Mouse (Mus musculus) midbrain, embryonic 15.5 days (tissue): ENCODE data around the gene Ddx46. TPM values are rescaled to one million over a fixed set of nuclear protein-coding genes. Genes with fewer than 3 reads are reported as not detected.
"Not testable (repeated sequence)": the region's sequence is repeated elsewhere in the genome, so short reads cannot be mapped to it uniquely, and the experiment has no call there.

Source experiments
- ATAC-seq: fragments of 200-750 bp; cut with Nextera tagmentation; replicated peaks from 2 replicates; pipeline ENCODE4 v1.8.0; 2017; ENCODE audit warnings: moderate TSS enrichment
- H3K27ac ChIP-seq: fragments of 300-500 bp; sonication (generic); 2 replicates; pipeline ENCODE4 v1.5.1; 2015; ENCODE audit warnings: mild to moderate bottlenecking, inconsistent platforms
- H3K27me3 ChIP-seq: fragments of 300-500 bp; sonication (generic); replicated peaks from 2 replicates; pipeline ENCODE4 v1.6.1; 2015; ENCODE audit warnings: inconsistent platforms
- H3K36me3 ChIP-seq: fragments of 300-500 bp; sonication (generic); replicated peaks from 2 replicates; pipeline ENCODE4 v1.6.1; 2015; ENCODE audit warnings: inconsistent platforms
- H3K4me1 ChIP-seq: fragments of 300-500 bp; sonication (generic); 2 replicates; pipeline ENCODE4 v1.6.1; 2015; ENCODE audit warnings: inconsistent platforms
- H3K4me2 ChIP-seq: fragments of 300-500 bp; sonication (generic); 2 replicates; pipeline ENCODE4 v1.6.1; 2015; ENCODE audit warnings: inconsistent platforms, mild to moderate bottlenecking, moderate library complexity
- H3K4me3 ChIP-seq: fragments of 300-500 bp; sonication (generic); 2 replicates; pipeline ENCODE4 v1.5.1; 2015; ENCODE audit warnings: mild to moderate bottlenecking, inconsistent platforms
- H3K9ac ChIP-seq: fragments of 300-500 bp; sonication (generic); 2 replicates; pipeline ENCODE4 v1.6.1; 2015; ENCODE audit warnings: mild to moderate bottlenecking, inconsistent platforms
- H3K9me3 ChIP-seq: fragments of 300-500 bp; sonication (generic); 2 replicates; pipeline ENCODE4 v1.6.1; 2016; ENCODE audit warnings: inconsistent platforms
- WGBS: fragments of 180-500 bp; shearing (Covaris S2); methylation state at CpG from one replicate; pipeline ENCODE4 v1.1.7; 2015; ENCODE audit warnings: mixed read lengths; 5-methylcytosine and 5-hydroxymethylcytosine counted together
- polyA plus RNA-seq: library from polyadenylated mRNA; unstranded; fragments of >200 nt; fragmentation: Nextera tagmentation; extraction: Ambion mirVana; gene quantifications from 2 replicates; pipeline ENCODE4 v1.2.1, GENCODE M21; 2015

Ddx46 gene
- polyA plus RNA-seq, 1 experiment from 2014 or later, result 27.2 TPM

- WGBS, result 94% methylated on average over 6 of the region's 6 CpGs
These were observed 16.2 kb downstream of the Ddx46 start for GRCm38 (mm10) chr13:55650980-55651379.

GRCm38 (mm10) chr13:55668550-55668949, 33.7 kb downstream of the Ddx46 start:
- Histone ChIP-seq H3K36me3 (peaks cover 81% of the 10 kb centered on the region), H3K27me3 (no peaks in the 10 kb centered on the region), H3K9ac (no peak overlapping the region), H3K4me2 (no peak overlapping the region), H3K27ac (no peak overlapping the region), H3K9me3 (no peaks in the 10 kb centered on the region), H3K4me1 (no peaks in the 10 kb centered on the region), H3K4me3 (no peak overlapping the region)
- WGBS, result 84% methylated on average over 6 of the region's 6 CpGs
- no peak for ATAC-seq

More at GRCm38 (mm10) chr13:55650980-55651379, 16.2 kb downstream of the Ddx46 start:
- Histone ChIP-seq H3K27ac (no peak overlapping the region), H3K4me1 (no peaks in the 10 kb centered on the region), H3K4me2 (no peak overlapping the region), H3K4me3 (no peak overlapping the region), H3K9ac (no peak overlapping the region), H3K9me3 (no peaks in the 10 kb centered on the region), H3K27me3 (no peaks in the 10 kb centered on the region), H3K36me3 (peaks cover 90% of the 10 kb centered on the region)
- no peak for ATAC-seq

- ATAC-seq, result no peak
- Histone ChIP-seq H3K4me2 (no peak overlapping the region), H3K9ac (no peak overlapping the region), H3K9me3 (no peaks in the 10 kb centered on the region), H3K4me1 (no peaks in the 10 kb centered on the region), H3K27me3 (no peaks in the 10 kb centered on the region), H3K27ac (no peak overlapping the region), H3K4me3 (no peak overlapping the region), H3K36me3 (peaks cover 76% of the 10 kb centered on the region)
- WGBS, result 91% methylated on average over 6 of the region's 6 CpGs
These were observed 37.9 kb downstream of the Ddx46 start for GRCm38 (mm10) chr13:55672711-55673110.

GRCm38 (mm10) chr13:55677364-55677763, 42.5 kb downstream of the Ddx46 start:
- Histone ChIP-seq H3K9me3 (no peaks in the 10 kb centered on the region), H3K4me3 (no peak overlapping the region), H3K4me2 (no peak overlapping the region), H3K9ac (no peak overlapping the region), H3K27me3 (no peaks in the 10 kb centered on the region), H3K4me1 (no peaks in the 10 kb centered on the region), H3K36me3 (peaks cover 70% of the 10 kb centered on the region), H3K27ac (no peak overlapping the region)
- WGBS, result 93% methylated on average over 8 of the region's 8 CpGs
- ATAC-seq, result no peak

- 93% methylated on average over 9 of the region's 9 CpGs for WGBS
- Histone ChIP-seq H3K27ac (no peak overlapping the region), H3K4me2 (no peak overlapping the region), H3K27me3 (no peaks in the 10 kb centered on the region), H3K4me3 (no peak overlapping the region), H3K9ac (no peak overlapping the region), H3K36me3 (peaks cover 34% of the 10 kb centered on the region), H3K9me3 (no peaks in the 10 kb centered on the region), H3K4me1 (no peaks in the 10 kb centered on the region)
- ATAC-seq, result no peak
These were observed 47.4 kb downstream of the Ddx46 start for GRCm38 (mm10) chr13:55682201-55682600.

- Histone ChIP-seq H3K36me3 (peaks cover 22% of the 10 kb centered on the region), H3K9me3 (no peaks in the 10 kb centered on the region), H3K4me2 (no peak overlapping the region), H3K4me1 (no peaks in the 10 kb centered on the region), H3K9ac (no peak overlapping the region), H3K27ac (no peak overlapping the region), H3K27me3 (no peaks in the 10 kb centered on the region), H3K4me3 (no peak overlapping the region)
- 94% methylated on average over 3 of the region's 3 CpGs for WGBS
- ATAC-seq, result no peak
These were observed 48.8 kb downstream of the Ddx46 start for GRCm38 (mm10) chr13:55683581-55683980.

GRCm38 (mm10) chr13:55686107-55686633, 51.3 kb downstream of the Ddx46 start:
- peak overlapping the region; percentile 14; the same call in 1 of the 2 replicates for H3K9ac ChIP-seq

GRCm38 (mm10) chr13:55687927-55688602, 53.2 kb downstream of the Ddx46 start:
- Histone ChIP-seq H3K9me3 (no peaks in the 10 kb centered on the region), H3K27me3 (no peaks in the 10 kb centered on the region), H3K36me3 (no peaks in the 10 kb centered on the region), H3K27ac (no peak overlapping the region), H3K4me3 (no peak overlapping the region), H3K9ac (no peak overlapping the region), H3K4me2 (no peak overlapping the region), H3K4me1 (peaks cover 5% of the 10 kb centered on the region)
- WGBS, result 13% methylated on average over 4 of the region's 4 CpGs
- ATAC-seq, result no peak

More at GRCm38 (mm10) chr13:55686107-55686633, 51.3 kb downstream of the Ddx46 start:
- Histone ChIP-seq H3K4me1 (no peaks in the 10 kb centered on the region), H3K27ac (0 out of 2 replicates have a peak overlapping the region, but pooled peaks have one; percentile 38), H3K4me2 (no peak overlapping the region), H3K9me3 (no peaks in the 10 kb centered on the region), H3K27me3 (no peaks in the 10 kb centered on the region), H3K4me3 (no peak overlapping the region), H3K36me3 (0 out of 2 replicates have a peak, but pooled peaks cover 6% of the 10 kb centered on the region)
- ATAC-seq, result peak; percentile 73; the same call in 1 of the 2 replicates
- 67% methylated on average over 9 of the region's 9 CpGs for WGBS

- Histone ChIP-seq H3K9ac (peak within 1 kb of the TSS; percentile 98), H3K4me3 (peak within 1 kb of the TSS; percentile 97), H3K27me3 (no peaks in the 10 kb centered on the region), H3K36me3 (no peaks in the 10 kb centered on the region), H3K9me3 (no peaks in the 10 kb centered on the region), H3K4me2 (peak within 1 kb of the TSS; percentile 73), H3K4me1 (peaks cover 29% of the 10 kb centered on the region), H3K27ac (peak within 1 kb of the TSS; percentile 98)
- peak; percentile 97 for ATAC-seq
- WGBS, result 2% methylated on average over 46 of the region's 51 CpGs
These were observed 57.9 kb downstream of the Ddx46 start, which contains the start of gene B230219D22Rik for GRCm38 (mm10) chr13:55692535-55693242. B230219D22Rik (plus strand) TSS chr13:55693124.

- peak; percentile 85 for ATAC-seq
- Histone ChIP-seq H3K4me3 (peak overlapping the region; percentile 97), H3K27ac (peak overlapping the region; percentile 98), H3K36me3 (no peaks in the 10 kb centered on the region), H3K27me3 (no peaks in the 10 kb centered on the region), H3K9me3 (no peaks in the 10 kb centered on the region), H3K9ac (peak overlapping the region; percentile 98), H3K4me2 (peak overlapping the region; percentile 73), H3K4me1 (peaks cover 29% of the 10 kb centered on the region)
- under 1% methylated on average over 41 of the region's 70 CpGs for WGBS
These were observed 58.5 kb downstream of the Ddx46 start for GRCm38 (mm10) chr13:55693243-55693721.

- WGBS, result 19% methylated on average over 8 of the region's 8 CpGs
- ATAC-seq, result no peak
- Histone ChIP-seq H3K4me3 (peak overlapping the region; percentile 97), H3K27ac (no peak overlapping the region), H3K9ac (peak overlapping the region; percentile 98), H3K27me3 (no peaks in the 10 kb centered on the region), H3K36me3 (peaks cover 4% of the 10 kb centered on the region; the same call in 1 of the 2 replicates), H3K4me2 (peak overlapping the region; percentile 73), H3K9me3 (no peaks in the 10 kb centered on the region), H3K4me1 (peaks cover 29% of the 10 kb centered on the region)
These were observed 59.3 kb downstream of the Ddx46 start for GRCm38 (mm10) chr13:55694110-55694509.

- not testable (repeated sequence) for H3K27ac ChIP-seq, H3K9me3 ChIP-seq, H3K4me3 ChIP-seq, H3K27me3 ChIP-seq, H3K9ac ChIP-seq, H3K4me2 ChIP-seq, ATAC-seq
- Histone ChIP-seq H3K36me3 (peaks cover 17% of the 10 kb centered on the region), H3K4me1 (peaks cover 29% of the 10 kb centered on the region)
- 52% methylated on average over 2 of the region's 3 CpGs for WGBS
These were observed 61.2 kb downstream of the Ddx46 start for GRCm38 (mm10) chr13:55695989-55696388.
